Mouse (Mus musculus): ENCODE data around the gene Cited2.

The Cited2 gene

GRCm38 (mm10) chr10:17723871-17724741 lies 1.1 kb downstream of the Cited2 start:
- DNase-seq: peak; percentile 93

GRCm38 (mm10) chr10:17725037-17725584 lies 2.1 kb downstream of the Cited2 start:
- no peak for DNase-seq

DNA sequence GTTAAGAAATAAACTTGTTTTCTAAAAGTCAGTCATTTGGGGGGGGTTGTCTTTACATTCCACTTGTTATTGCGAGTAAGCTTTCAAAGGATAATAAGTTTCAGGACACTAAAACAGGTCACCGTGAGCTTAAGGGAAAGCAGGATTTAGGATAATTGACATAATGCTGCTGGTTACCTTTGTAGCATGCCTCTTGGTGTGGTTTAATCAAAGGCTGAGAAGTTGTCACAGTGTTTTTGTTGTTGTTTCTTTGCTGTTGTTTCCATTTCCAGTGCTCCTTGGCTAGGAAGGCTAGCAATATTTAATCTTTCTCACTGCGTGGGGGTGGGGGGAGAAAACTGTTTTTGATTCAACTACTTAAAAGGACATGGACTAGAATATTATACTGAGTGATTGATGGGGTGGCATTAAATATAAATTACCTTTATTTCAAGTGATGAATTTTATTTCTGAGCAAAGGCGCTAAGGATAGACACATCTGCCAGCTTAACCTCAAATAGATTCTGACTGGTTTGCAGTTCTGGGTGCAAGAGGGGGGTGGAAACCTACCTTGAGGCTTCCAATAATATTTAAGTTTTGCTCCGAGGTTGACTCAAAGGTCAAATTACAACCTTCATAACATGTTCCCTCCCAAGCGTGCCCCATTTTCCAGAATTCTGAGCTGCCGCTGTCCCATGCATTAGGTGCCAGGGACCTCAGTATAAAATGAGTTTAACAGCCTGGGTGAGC lies 2.8 kb downstream of the Cited2 start:
- no peak for DNase-seq

DNA sequence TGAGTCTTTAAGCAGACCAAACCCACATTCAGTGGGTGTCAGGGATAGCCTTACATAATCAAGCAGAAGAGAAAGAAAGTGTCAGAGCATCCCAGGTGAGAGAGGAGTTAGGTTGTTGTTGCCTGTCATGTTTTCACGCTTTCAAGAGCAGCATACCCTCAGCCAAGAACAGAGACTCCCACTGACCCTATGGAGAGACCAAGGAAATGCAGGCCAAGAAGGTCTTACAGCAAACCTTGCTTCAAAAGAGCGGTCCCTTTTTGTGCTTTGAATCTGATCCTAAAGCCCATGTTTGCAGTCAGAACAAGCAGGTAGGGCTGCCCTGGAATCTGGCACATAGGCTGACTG lies 3.3 kb downstream of the Cited2 start:
- no peak for DNase-seq

GRCm38 (mm10) chr10:17727161-17727925 lies 4.3 kb downstream of the Cited2 start:
- no peak for DNase-seq

- DNase-seq: peak; percentile 15 to 30
Observed at GRCm38 (mm10) chr10:17727926-17728279, 4.9 kb downstream of the Cited2 start.

DNA sequence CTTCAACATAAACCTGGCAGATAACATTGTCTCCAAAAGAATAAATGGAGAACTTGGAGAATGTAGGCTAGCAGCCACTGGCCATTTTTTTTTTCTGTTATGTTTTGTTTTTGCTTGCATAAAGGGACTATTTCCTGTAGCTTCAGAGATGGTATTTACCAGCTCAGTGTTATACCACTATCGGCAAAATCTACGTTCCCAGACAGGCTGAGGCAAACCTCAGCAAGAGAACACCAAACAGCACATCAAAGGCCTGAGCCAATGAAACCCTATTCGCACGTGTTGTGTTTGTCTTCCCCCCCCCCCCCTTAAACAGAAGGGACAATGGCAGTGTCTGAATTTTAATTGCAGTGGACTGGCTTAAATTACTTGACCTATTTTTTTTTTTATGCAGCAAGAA lies 5.7 kb downstream of the Cited2 start:
- no peak for DNase-seq

DNA sequence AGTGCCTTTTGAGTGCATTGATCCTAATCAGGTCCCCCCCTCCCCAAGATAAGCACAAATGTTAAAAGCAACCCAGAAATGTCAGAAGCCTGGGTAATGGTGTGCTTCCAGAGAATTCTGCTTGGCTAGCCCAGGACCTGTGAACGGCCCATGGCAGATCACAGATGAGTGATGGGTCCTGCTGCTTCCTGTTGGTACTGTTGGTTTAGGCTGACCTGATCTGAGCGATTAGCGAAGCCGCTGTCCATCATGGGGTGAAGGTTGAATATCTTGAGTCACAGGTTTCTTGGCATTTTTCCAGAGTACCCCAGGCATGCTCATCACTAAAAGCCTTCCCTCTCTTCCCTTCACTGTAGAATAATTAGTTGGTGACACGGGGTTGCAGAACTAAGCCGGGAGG lies 6.5 kb downstream of the Cited2 start:
- DNase-seq: no peak

DNA sequence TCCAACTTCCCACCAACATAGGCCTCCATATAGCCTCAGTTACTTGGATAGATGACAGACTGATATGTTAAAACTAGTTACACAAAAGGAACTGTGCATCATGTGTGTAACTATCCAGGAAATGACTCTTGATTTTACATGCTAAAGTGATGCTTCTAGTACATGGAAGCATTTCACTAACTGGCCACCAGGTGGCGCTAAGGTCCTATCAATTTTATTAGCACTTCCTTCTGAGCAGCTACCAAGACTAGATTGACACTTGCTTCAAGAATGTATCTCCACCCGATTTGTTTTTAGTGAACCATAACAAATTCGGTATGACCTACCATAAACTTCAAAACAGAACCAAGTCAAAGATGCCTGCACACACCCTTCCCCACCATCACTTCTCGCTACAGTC lies 10.0 kb downstream of the Cited2 start:
- DNase-seq: peak; percentile 87 to 89

DNA sequence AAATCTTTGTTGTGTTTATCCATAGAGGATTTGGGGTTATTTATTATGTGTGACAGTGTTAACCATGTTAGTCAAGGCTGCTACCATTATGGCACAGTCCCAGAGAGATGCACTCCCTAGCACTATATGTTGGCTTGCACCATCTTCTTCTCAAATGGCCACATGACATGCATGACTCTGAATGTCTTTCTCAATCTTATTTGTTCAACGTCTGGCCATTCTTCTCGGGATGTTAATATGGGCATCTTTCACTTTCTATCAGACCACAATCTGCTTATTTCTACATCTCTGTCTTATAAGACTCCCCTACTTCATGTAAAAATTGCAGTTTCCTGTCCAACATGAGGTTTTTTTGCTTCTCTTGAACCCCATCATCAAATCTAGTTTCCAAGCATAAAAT lies 19.6 kb downstream of the Cited2 start:
- DNase-seq: no peak

DNA sequence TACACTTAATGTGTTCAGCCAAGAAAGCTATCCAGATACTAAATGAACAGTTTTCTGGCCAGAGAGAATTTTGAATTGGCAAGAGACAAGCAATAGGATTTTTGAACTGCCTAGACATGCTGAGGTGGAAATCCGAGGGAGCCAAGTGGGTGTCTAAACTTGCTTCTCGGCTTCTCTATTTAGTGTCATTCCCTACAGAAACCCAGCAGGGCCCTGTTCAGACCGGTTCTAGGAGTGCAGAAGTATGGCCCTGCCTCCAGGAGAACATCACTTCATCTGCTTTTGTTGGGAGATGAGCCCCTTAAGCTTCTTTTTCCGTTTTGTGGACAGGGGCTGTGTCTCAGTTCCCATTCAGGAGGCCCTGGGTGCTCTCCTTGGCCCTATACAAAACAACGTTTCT lies 29.5 kb downstream of the Cited2 start:
- no peak for DNase-seq

DNA sequence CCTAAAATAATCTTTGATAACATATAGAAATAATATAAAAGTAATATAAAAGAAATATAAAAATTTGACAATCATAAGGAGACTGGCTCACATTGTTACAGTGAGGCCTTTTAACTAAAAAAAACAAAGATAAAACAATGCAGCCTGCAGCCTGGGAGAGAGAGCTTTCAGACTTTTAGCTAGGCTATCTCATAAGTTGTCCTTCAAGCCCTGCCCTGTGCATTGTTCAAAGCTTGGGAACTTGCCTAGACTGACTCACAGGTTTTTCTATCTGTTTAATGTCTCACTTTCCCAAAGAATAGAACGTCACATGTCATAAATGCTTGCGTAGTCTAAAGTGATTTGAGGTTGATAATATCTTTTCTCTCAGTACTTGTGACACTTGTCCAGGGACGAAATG lies 36.8 kb downstream of the Cited2 start:
- no peak for DNase-seq

DNA sequence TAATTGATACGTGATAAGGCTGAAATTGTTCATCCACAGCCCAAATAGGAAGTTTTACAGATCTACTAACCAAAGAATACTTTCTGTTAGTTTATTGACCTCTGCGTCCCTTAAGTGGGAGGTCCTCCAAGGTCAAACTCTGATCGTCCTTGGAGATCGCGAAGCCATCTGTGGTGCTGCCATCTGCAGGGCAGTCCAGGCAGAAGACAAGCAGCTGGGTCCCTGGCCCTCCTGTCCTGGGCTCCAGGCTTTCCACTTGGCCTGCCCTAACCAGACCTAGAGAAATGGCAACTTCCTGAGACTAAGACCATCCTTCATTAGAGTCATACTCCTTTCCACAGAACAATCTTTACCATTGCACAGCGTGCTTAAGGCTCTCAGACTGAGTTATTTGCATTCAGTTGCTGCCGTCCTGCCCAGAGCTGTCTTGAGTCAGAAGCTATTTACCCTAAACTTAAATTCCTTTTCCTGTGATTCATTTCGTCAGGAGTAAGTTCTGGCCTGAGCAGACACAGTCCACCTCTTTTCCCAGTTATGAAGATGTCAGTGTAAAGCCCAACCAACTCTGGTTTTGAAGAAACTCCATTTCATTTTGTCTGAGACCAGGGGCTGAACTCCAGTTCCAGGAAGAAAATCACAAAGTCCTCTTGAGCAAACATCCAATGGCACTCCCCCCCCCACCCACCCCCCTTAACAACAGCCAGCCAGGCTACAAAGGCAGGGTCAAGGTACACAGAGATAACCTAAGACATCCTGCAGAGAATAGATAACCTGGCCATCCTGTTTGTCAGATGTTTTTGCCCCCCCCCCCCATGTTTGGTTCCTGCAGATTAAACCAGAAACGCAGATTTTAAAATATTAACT lies 38.0 kb downstream of the Cited2 start:
- DNase-seq: no peak

DNA sequence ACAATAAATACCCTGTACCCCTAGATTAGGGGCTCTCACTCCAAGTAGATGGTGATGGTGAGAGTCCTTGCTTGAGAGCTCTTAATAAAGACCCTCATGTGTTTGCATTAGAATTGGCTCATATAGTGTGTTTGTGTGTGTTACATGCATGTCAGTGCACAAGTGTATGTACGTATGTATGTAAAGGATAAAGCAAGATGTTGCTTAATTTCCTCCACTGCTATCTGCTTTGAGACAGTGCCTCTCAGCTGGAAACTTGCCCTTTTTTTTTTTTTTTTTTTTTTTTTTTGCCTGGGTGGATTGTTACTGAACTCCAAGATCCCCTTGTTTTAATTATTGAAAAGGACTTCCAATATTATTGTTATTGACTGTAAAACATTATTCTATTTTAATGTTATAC lies 38.6 kb downstream of the Cited2 start:
- DNase-seq: no peak

- no peak for DNase-seq
Observed at GRCm38 (mm10) chr10:17762946-17763345, 39.9 kb downstream of the Cited2 start.

DNA sequence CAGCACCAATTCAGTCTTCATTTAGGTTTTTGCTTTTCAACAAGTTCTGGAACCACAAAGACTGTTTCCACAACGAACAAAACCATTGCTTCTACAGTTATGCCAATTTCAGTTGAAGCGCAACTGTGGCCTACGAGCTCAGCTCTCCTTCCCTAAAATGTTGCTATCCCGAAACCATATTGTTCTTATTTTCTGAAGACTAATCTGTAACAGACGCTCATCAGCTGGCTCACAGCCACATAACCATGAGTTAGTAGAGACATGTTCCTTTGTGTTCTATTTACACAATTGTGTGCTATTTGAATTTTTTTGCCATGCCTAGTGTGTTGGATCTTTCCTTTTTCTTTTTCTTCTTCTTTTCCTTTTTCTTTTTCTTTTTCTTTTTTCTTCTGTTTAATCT lies 46.8 kb downstream of the Cited2 start:
- DNase-seq: no peak

GRCm38 (mm10) chr10:17772364-17772763 lies 49.3 kb downstream of the Cited2 start:
- peak; percentile 59 to 62 for DNase-seq

- no peak for DNase-seq
Observed at GRCm38 (mm10) chr10:17774366-17774765, 51.3 kb downstream of the Cited2 start.

GRCm38 (mm10) chr10:17775079-17775478 lies 52.1 kb downstream of the Cited2 start:
- DNase-seq: no peak

Data from B cell, adult 2 months (primary cell).